Mouse (Mus musculus) forebrain, embryonic 12.5 days (tissue): ENCODE measurements at regions not wholly inside any gene's neighbourhood (a gene's known extent, or its start where the extent isn't known, plus 50 kb on each side); places are given as distances from the start of the nearest gene placed in this dataset.

Experiments used
- ATAC-seq: fragments of 200-750 bp; cut with Nextera tagmentation; 2 replicates; pipeline ENCODE4 v1.8.0; 2017; ENCODE audit warnings: moderate TSS enrichment; ENCODE audit not compliant: low FRiP score
- H3K27ac ChIP-seq: fragments of 300-500 bp; sonication (generic); 2 replicates; pipeline ENCODE4 v1.5.1; 2016; ENCODE audit warnings: mild to moderate bottlenecking
- H3K27me3 ChIP-seq: fragments of 300-500 bp; sonication (generic); 2 replicates; pipeline ENCODE4 v1.6.1; 2016; ENCODE audit warnings: mild to moderate bottlenecking
- H3K36me3 ChIP-seq: fragments of 300-500 bp; sonication (generic); replicated peaks from 2 replicates; pipeline ENCODE4 v1.6.1; 2016; ENCODE audit warnings: mild to moderate bottlenecking
- H3K4me1 ChIP-seq: fragments of 300-500 bp; sonication (generic); 2 replicates; pipeline ENCODE4 v1.6.1; 2016
- H3K4me2 ChIP-seq: fragments of 300-500 bp; sonication (generic); 2 replicates; pipeline ENCODE4 v1.6.1; 2016; ENCODE audit warnings: mild to moderate bottlenecking, moderate library complexity
- H3K4me3 ChIP-seq: fragments of 300-500 bp; sonication (generic); replicated peaks from 2 replicates; pipeline ENCODE4 v1.5.1; 2016; ENCODE audit warnings: mild to moderate bottlenecking
- H3K9ac ChIP-seq: fragments of 300-500 bp; sonication (generic); 2 replicates; pipeline ENCODE4 v1.6.1; 2016; ENCODE audit warnings: mild to moderate bottlenecking
- H3K9me3 ChIP-seq: fragments of 300-500 bp; sonication (generic); 2 replicates; pipeline ENCODE4 v1.6.1; 2016
- WGBS: fragments of 180-500 bp; shearing (Covaris S2); methylation state at CpG from one replicate; pipeline ENCODE4 v1.1.7; 2016; 5-methylcytosine and 5-hydroxymethylcytosine counted together

DNA sequence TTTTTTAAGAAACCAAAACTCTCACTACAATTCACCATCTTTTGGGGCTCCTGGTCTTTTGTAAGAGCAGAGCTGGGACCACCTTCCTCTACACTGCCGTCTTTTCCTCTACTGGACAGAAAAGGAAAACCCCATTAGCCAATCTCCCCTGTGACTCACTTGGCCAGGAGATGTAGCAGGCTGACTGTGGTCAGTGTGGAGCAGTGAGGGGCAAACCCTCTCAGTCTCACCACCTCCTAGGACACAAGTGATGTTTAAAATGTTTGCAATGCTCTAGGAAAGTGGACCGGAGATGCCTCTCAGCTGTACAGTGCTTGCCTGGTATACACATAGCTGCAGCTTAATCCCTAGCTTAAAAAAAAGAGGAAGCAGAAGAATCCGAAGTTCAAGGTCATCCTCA lies 63.0 kb upstream of the Daam1 start:
- no peak overlapping the region for H3K4me2 ChIP-seq
- no peaks in the 10 kb centered on the region for H3K9me3 ChIP-seq
- WGBS: 40% methylated on average over 3 of the region's 3 CpGs
- no peaks in the 10 kb centered on the region for H3K4me1 ChIP-seq
- H3K36me3 ChIP-seq: no peaks in the 10 kb centered on the region
- no peak for ATAC-seq
- no peak overlapping the region for H3K27ac ChIP-seq
- H3K4me3 ChIP-seq: no peak overlapping the region
- no peak overlapping the region for H3K9ac ChIP-seq
- H3K27me3 ChIP-seq: no peaks in the 10 kb centered on the region

- Histone ChIP-seq H3K4me1 (no peaks in the 10 kb centered on the region), H3K4me2 (peak overlapping the region; percentile 47), H3K27ac (no peak overlapping the region), H3K27me3 (no peaks in the 10 kb centered on the region), H3K36me3 (no peaks in the 10 kb centered on the region), H3K9me3 (no peaks in the 10 kb centered on the region), H3K9ac (no peak overlapping the region; the same call in 1 of the 2 replicates), H3K4me3 (peak overlapping the region; percentile 15; the same call in 1 of the 2 replicates)
- no peak for ATAC-seq
- 5% methylated on average over 12 of the region's 12 CpGs for WGBS
Observed at GRCm38 (mm10) chr12:71768471-71768870, 62.4 kb upstream of the Daam1 start.

- Histone ChIP-seq H3K27me3 (no peaks in the 10 kb centered on the region), H3K4me1 (no peaks in the 10 kb centered on the region), H3K9me3 (no peaks in the 10 kb centered on the region), H3K36me3 (no peaks in the 10 kb centered on the region), H3K4me2 (peak overlapping the region; percentile 47), H3K9ac (no peak overlapping the region; the same call in 1 of the 2 replicates), H3K27ac (no peak overlapping the region), H3K4me3 (peak overlapping the region; percentile 15; the same call in 1 of the 2 replicates)
- WGBS: 46% methylated on average over 9 of the region's 9 CpGs
- no peak for ATAC-seq
Observed at GRCm38 (mm10) chr12:71768890-71769289, 62.0 kb upstream of the Daam1 start.

GRCm38 (mm10) chr12:71769302-71769701 lies 61.6 kb upstream of the Daam1 start:
- Histone ChIP-seq H3K27ac (no peak overlapping the region), H3K9ac (no peak overlapping the region), H3K4me2 (no peak overlapping the region), H3K9me3 (no peaks in the 10 kb centered on the region), H3K4me1 (no peaks in the 10 kb centered on the region), H3K4me3 (no peak overlapping the region), H3K36me3 (no peaks in the 10 kb centered on the region), H3K27me3 (no peaks in the 10 kb centered on the region)
- WGBS: 76% methylated on average over 6 of the region's 6 CpGs
- no peak for ATAC-seq

GRCm38 (mm10) chr12:71773891-71774290 lies 57.0 kb upstream of the Daam1 start:
- H3K4me1 ChIP-seq: peaks cover 7% of the 10 kb centered on the region; the same call in 1 of the 2 replicates
- no peak overlapping the region for H3K4me2 ChIP-seq
- no peaks in the 10 kb centered on the region for H3K9me3 ChIP-seq
- H3K4me3 ChIP-seq: no peak overlapping the region
- no peaks in the 10 kb centered on the region for H3K36me3 ChIP-seq
- no peak overlapping the region for H3K27ac ChIP-seq
- ATAC-seq: no peak
- WGBS: 87% methylated on average over 9 of the region's 9 CpGs
- no peaks in the 10 kb centered on the region for H3K27me3 ChIP-seq
- H3K9ac ChIP-seq: no peak overlapping the region

- H3K4me1 ChIP-seq: peaks cover 7% of the 10 kb centered on the region; the same call in 1 of the 2 replicates
- no peaks in the 10 kb centered on the region for H3K27me3 ChIP-seq
- no peak overlapping the region for H3K9ac ChIP-seq
- no peak for ATAC-seq
- no peaks in the 10 kb centered on the region for H3K36me3 ChIP-seq
- H3K9me3 ChIP-seq: no peaks in the 10 kb centered on the region
- 81% methylated on average over 12 of the region's 12 CpGs for WGBS
- H3K4me2 ChIP-seq: no peak overlapping the region
- H3K27ac ChIP-seq: no peak overlapping the region
- H3K4me3 ChIP-seq: no peak overlapping the region
Observed at GRCm38 (mm10) chr12:71775126-71775525, 55.8 kb upstream of the Daam1 start.

DNA sequence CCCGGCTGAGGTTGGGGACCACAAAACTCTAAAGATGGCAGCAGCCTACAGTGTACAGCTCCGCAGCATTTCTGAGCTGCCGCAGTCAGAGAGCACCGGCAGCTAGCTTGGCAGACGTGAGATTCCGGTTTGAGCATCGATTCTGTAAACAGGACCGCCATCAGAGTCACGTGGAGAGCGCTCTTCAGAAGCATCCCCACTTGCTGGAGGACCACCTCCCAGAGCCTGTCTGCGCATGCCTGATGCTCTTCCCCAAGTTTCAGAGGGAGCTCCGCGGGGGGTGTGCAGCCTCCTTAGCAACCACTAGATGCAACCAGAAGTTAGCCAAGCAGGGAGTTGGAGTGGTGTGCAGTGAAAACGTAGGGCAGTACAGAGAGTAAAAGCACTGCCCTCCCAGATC lies 52.7 kb upstream of the Daam1 start:
- Histone ChIP-seq H3K36me3 (no peaks in the 10 kb centered on the region), H3K9me3 (no peaks in the 10 kb centered on the region), H3K4me1 (peaks cover 7% of the 10 kb centered on the region; the same call in 1 of the 2 replicates), H3K9ac (no peak overlapping the region), H3K27ac (no peak overlapping the region), H3K27me3 (no peaks in the 10 kb centered on the region), H3K4me3 (no peak overlapping the region), H3K4me2 (peak overlapping the region; percentile 31)
- no peak for ATAC-seq
- 41% methylated on average over 14 of the region's 14 CpGs for WGBS

DNA sequence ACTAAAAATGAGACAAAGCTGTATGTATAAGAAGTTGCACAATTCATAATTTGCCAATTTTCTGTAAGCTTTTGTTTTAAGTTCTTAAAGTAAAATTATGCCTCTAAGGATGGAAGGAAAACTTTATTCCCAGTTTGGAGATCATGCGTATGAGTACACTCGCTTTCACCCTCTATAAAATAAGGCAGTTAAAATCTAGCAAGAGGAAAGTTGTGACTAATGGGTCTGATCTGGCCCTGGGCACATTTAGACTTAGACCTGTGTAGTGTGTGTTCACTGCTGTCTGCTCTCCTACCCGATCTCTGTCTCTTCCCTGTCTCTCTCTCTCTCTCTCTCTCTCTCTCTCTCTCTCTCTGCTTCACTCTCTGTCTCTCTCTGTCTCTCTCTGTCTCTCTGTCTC lies 51.9 kb upstream of the Daam1 start:
- Histone ChIP-seq H3K9me3 (no peaks in the 10 kb centered on the region), H3K36me3 (no peaks in the 10 kb centered on the region), H3K4me2 (no peak overlapping the region), H3K27me3 (no peaks in the 10 kb centered on the region), H3K4me3 (no peak overlapping the region), H3K27ac (no peak overlapping the region), H3K4me1 (peaks cover 7% of the 10 kb centered on the region; the same call in 1 of the 2 replicates), H3K9ac (no peak overlapping the region)
- 95% methylated on average over 3 of the region's 3 CpGs for WGBS
- no peak for ATAC-seq

- 65% methylated on average over 6 of the region's 6 CpGs for WGBS
- ATAC-seq: no peak
Observed at GRCm38 (mm10) chr12:71779418-71779817, 51.5 kb upstream of the Daam1 start.

More at GRCm38 (mm10) chr12:71779418-71779817, 51.5 kb upstream of the Daam1 start:
- Histone ChIP-seq H3K9ac (no peak overlapping the region), H3K9me3 (no peaks in the 10 kb centered on the region), H3K4me2 (no peak overlapping the region), H3K27me3 (no peaks in the 10 kb centered on the region), H3K36me3 (no peaks in the 10 kb centered on the region), H3K4me1 (peaks cover 7% of the 10 kb centered on the region; the same call in 1 of the 2 replicates), H3K27ac (no peak overlapping the region), H3K4me3 (no peak overlapping the region)
